Mouse (Mus musculus): ENCODE measurements at regions not wholly inside any gene's neighbourhood (a gene's known extent, or its start where the extent isn't known, plus 50 kb on each side); places are given as distances from the start of the nearest gene placed in this dataset.

DNA sequence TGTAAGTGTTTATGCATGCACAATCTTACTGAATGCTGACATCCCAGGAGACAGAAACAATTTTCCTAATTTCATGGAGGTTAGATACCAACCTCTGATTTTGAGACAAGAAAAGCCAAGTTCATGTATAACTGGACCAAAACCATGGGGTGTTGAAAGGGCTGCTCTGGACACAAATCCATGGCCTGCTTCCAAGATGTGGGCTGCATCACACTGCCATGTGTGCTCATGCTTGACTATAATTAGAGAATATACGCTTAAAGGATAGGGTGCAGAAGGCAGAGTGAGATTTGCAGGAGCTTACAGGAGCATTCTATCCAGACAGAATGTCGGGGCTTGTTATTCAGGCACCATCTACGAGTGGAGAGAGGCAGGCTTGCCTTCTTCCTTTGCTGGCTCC, 64.8 kb upstream of the Runx1 start:
- no peak for DNase-seq

DNA sequence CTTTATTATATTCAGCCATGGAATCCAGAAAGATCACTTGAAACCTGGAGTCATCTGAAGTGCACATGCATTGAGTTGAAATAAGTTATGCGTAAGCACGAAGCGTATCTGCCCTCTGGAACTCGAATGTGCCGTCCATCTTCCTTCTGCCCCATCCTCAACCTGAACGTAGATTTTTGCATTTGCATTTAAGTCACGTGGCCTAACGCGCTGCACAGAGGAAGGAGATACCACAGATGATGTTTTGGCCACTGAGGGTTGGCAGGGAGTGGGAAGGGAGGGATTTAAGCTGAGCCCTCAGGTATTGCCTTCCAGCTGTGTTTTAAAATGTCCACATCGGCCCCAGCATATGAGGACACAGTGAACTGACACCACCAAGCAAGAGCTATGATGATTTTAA, 63.6 kb upstream of the Runx1 start:
- no peak for DNase-seq

- no peak for DNase-seq
Measured at GRCm38 (mm10) chr16:92886226-92886625, 60.3 kb upstream of the Runx1 start.

GRCm38 (mm10) chr16:92883821-92884272, 57.9 kb upstream of the Runx1 start:
- no peak for DNase-seq

- DNase-seq = no peak
Measured at GRCm38 (mm10) chr16:92880356-92881043, 54.6 kb upstream of the Runx1 start.

GRCm38 (mm10) chr16:92878081-92878480, 52.1 kb upstream of the Runx1 start:
- DNase-seq = no peak

Measured in right cerebral cortex, postnatal 14 days (tissue).